Mouse (Mus musculus) forebrain, embryonic 15.5 days (tissue): ENCODE data around the gene Hnrnpul1. TPM values are rescaled to one million over a fixed set of nuclear protein-coding genes. Genes with fewer than 3 reads are reported as not detected.
A peak's percentile ranks its signal among the peaks of the same experiment; 100 is the strongest.
"Not testable (repeated sequence)": the region's sequence is repeated elsewhere in the genome, so short reads cannot be mapped to it uniquely, and the experiment has no call there.

ENCODE experiments used
- ATAC-seq: fragments of 200-750 bp; cut with Nextera tagmentation; replicated peaks from 2 replicates; pipeline ENCODE4 v1.8.0; 2017; ENCODE audit warnings: mild to moderate bottlenecking, moderate TSS enrichment, moderate library complexity
- H3K27ac ChIP-seq: fragments of 300-500 bp; sonication (generic); replicated peaks from 2 replicates; pipeline ENCODE4 v1.5.1; 2015; ENCODE audit warnings: mild to moderate bottlenecking, inconsistent platforms
- H3K27me3 ChIP-seq: fragments of 300-500 bp; sonication (generic); 2 replicates; pipeline ENCODE4 v1.6.1; 2015; ENCODE audit warnings: inconsistent platforms
- H3K36me3 ChIP-seq: fragments of 300-500 bp; sonication (generic); 2 replicates; pipeline ENCODE4 v1.6.1; 2015; ENCODE audit warnings: mild to moderate bottlenecking, inconsistent platforms
- H3K4me1 ChIP-seq: fragments of 300-500 bp; sonication (generic); 2 replicates; pipeline ENCODE4 v1.6.1; 2015; ENCODE audit warnings: inconsistent platforms
- H3K4me2 ChIP-seq: fragments of 300-500 bp; sonication (generic); replicated peaks from 2 replicates; pipeline ENCODE4 v1.6.1; 2015; ENCODE audit warnings: mild to moderate bottlenecking, inconsistent platforms
- H3K4me3 ChIP-seq: fragments of 300-500 bp; sonication (generic); 2 replicates; pipeline ENCODE4 v1.5.1; 2015; ENCODE audit warnings: mild to moderate bottlenecking, inconsistent platforms
- H3K9ac ChIP-seq: fragments of 300-500 bp; sonication (generic); replicated peaks from 2 replicates; pipeline ENCODE4 v1.6.1; 2015; ENCODE audit warnings: mild to moderate bottlenecking, inconsistent platforms
- H3K9me3 ChIP-seq: fragments of 300-500 bp; sonication (generic); 2 replicates; pipeline ENCODE4 v1.6.1; 2016; ENCODE audit warnings: inconsistent platforms
- WGBS: fragments of 180-500 bp; shearing (Covaris S2); methylation state at CpG from one replicate; pipeline ENCODE4 v1.1.7; 2015; ENCODE audit warnings: mixed read lengths; 5-methylcytosine and 5-hydroxymethylcytosine counted together
- polyA plus RNA-seq: library from polyadenylated mRNA; unstranded; fragments of >200 nt; fragmentation: Nextera tagmentation; extraction: Ambion mirVana; gene quantifications from 2 replicates; pipeline ENCODE4 v1.2.1, GENCODE M21; 2015

The Hnrnpul1 gene
- 51.8 and 53.5 TPM in 2 replicates for polyA plus RNA-seq

DNA sequence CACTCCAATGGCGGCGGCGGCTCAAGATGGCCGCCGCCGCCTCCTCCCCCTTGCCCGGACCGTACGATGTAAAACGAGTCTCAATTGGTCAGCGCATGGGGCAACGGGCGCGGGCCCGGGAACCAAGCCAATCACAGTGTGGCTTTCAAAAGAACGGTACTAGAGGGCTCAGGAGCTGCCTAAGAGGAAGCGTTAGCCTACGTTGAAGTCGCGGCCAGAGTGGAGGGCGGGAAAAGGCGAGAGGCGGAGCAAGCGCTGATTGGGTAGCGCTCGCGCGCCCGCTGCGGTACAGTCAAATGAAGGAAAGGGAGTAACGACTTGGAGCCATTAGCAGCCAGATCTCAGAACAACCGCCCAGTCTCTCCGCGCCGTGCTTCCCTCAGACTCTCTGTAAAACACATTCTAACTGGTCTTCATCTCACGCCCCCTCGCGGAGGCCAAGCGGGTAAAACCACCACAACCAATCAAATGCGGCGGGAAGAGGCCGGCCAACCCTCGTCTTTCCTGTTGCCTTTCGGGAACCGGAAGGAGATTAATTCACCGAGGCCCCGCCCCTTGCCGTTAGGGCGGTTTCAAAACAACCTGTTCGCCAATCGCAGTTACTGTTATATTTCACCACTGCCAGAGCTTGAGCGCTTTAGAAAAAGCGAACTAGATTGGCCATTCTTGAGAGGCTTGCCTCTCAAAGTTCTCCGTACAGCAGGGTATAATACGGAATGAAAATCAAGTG, at the start of gene Hnrnpul1:
Hnrnpul1 (minus strand) TSS at position 20 of the 730 bp plus-strand sequence.
- H3K4me1 ChIP-seq = peaks cover 24% of the 10 kb centered on the region
- peak within 1 kb of the TSS; percentile 85 for H3K4me3 ChIP-seq
- H3K36me3 ChIP-seq = peaks cover 14% of the 10 kb centered on the region
- H3K4me2 ChIP-seq = peak within 1 kb of the TSS; percentile 93
- H3K9me3 ChIP-seq = no peaks in the 10 kb centered on the region
- no peaks in the 10 kb centered on the region for H3K27me3 ChIP-seq
- ATAC-seq = peak; percentile 95
- under 1% methylated on average over 54 of the region's 55 CpGs for WGBS
- peak within 1 kb of the TSS; percentile 98 for H3K27ac ChIP-seq
- H3K9ac ChIP-seq = peak within 1 kb of the TSS; percentile 94

- ATAC-seq = no peak
- H3K36me3 ChIP-seq = no peaks in the 10 kb centered on the region
- no peak overlapping the region for H3K9ac ChIP-seq
- peaks cover 5% of the 10 kb centered on the region for H3K4me1 ChIP-seq
- H3K4me2 ChIP-seq = no peak overlapping the region
- 86% methylated on average over 13 of the region's 13 CpGs for WGBS
- H3K27ac ChIP-seq = no peak overlapping the region
- H3K9me3 ChIP-seq = no peaks in the 10 kb centered on the region
- H3K27me3 ChIP-seq = no peaks in the 10 kb centered on the region
- H3K4me3 ChIP-seq = no peak overlapping the region
Observed at GRCm38 (mm10) chr7:25803460-25803859, 48.9 kb upstream of the Hnrnpul1 start.

- Histone ChIP-seq H3K4me1 (peaks cover 5% of the 10 kb centered on the region), H3K9ac (no peak overlapping the region), H3K27me3 (no peaks in the 10 kb centered on the region), H3K27ac (no peak overlapping the region), H3K4me2 (no peak overlapping the region), H3K9me3 (no peaks in the 10 kb centered on the region), H3K4me3 (no peak overlapping the region), H3K36me3 (no peaks in the 10 kb centered on the region)
- no peak for ATAC-seq
- WGBS = 33% methylated on average over 24 of the region's 24 CpGs
Observed at GRCm38 (mm10) chr7:25802241-25803125, 47.9 kb upstream of the Hnrnpul1 start.

DNA sequence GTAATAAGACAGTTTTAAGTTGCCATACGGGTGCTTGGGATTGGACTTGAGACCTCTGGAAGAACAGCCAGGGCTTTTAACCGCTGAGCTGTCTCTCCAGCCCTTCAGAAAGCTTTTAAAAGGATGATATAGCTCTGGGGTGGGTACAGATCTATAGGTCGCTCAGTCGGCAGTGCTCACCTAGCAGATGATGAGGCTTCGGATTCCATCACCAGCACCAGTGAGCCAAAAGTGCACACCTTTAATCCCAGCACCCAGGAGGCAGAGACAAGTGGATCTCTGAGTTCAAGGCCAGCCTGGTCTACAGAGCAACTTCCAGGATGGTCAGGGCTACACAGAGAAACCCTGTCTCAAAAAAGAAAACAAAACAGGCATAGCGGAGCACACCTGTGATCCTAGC, 46.5 kb upstream of the Hnrnpul1 start:
- Histone ChIP-seq H3K4me2 (no peak overlapping the region), H3K27me3 (no peaks in the 10 kb centered on the region), H3K9ac (no peak overlapping the region), H3K4me1 (peaks cover 5% of the 10 kb centered on the region), H3K27ac (no peak overlapping the region), H3K9me3 (no peaks in the 10 kb centered on the region), H3K4me3 (no peak overlapping the region), H3K36me3 (no peaks in the 10 kb centered on the region)
- no peak for ATAC-seq
- 92% methylated on average over 6 of the region's 6 CpGs for WGBS

GRCm38 (mm10) chr7:25799369-25799768, 44.8 kb upstream of the Hnrnpul1 start:
- Histone ChIP-seq H3K4me3 (no peak overlapping the region), H3K27ac (no peak overlapping the region), H3K9me3 (no peaks in the 10 kb centered on the region), H3K36me3 (no peaks in the 10 kb centered on the region), H3K4me2 (no peak overlapping the region), H3K27me3 (no peaks in the 10 kb centered on the region), H3K9ac (no peak overlapping the region), H3K4me1 (no peaks in the 10 kb centered on the region)
- WGBS = 87% methylated on average over 1 of the region's 1 CpGs
- ATAC-seq = no peak

- H3K4me1 ChIP-seq = no peaks in the 10 kb centered on the region
- no peaks in the 10 kb centered on the region for H3K27me3 ChIP-seq
- no peak overlapping the region for H3K27ac ChIP-seq
- H3K9ac ChIP-seq = no peak overlapping the region
- ATAC-seq = no peak
- WGBS = 82% methylated on average over 2 of the region's 2 CpGs
- no peak overlapping the region for H3K4me3 ChIP-seq
- H3K36me3 ChIP-seq = no peaks in the 10 kb centered on the region
- no peaks in the 10 kb centered on the region for H3K9me3 ChIP-seq
- H3K4me2 ChIP-seq = no peak overlapping the region
Observed at GRCm38 (mm10) chr7:25798540-25798939, 44.0 kb upstream of the Hnrnpul1 start.

DNA sequence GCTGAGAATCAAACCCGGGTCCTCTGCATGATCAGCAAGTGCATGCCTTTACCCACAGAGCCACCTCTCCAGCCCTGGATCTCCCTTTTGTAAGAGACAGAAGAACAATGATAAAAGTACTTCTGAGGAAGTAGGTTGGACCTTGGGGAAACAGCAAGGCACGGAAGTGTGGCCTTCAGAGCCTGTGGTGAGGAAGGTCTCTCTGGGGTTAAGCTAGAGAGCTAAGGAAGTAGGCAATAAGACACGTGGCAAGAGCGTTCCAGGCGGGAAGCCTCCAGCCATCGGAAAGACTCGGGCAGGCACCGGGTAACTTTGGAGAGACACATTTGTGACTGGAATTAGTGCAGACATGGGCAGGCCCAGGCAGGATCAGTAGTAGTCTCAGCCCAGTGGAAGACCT, 40.2 kb upstream of the Hnrnpul1 start:
- 85% methylated on average over 8 of the region's 8 CpGs for WGBS
- no peaks in the 10 kb centered on the region for H3K27me3 ChIP-seq
- H3K4me2 ChIP-seq = no peak overlapping the region
- ATAC-seq = no peak
- H3K36me3 ChIP-seq = no peaks in the 10 kb centered on the region
- no peaks in the 10 kb centered on the region for H3K9me3 ChIP-seq
- no peaks in the 10 kb centered on the region for H3K4me1 ChIP-seq
- H3K4me3 ChIP-seq = no peak overlapping the region
- H3K27ac ChIP-seq = no peak overlapping the region
- no peak overlapping the region for H3K9ac ChIP-seq

DNA sequence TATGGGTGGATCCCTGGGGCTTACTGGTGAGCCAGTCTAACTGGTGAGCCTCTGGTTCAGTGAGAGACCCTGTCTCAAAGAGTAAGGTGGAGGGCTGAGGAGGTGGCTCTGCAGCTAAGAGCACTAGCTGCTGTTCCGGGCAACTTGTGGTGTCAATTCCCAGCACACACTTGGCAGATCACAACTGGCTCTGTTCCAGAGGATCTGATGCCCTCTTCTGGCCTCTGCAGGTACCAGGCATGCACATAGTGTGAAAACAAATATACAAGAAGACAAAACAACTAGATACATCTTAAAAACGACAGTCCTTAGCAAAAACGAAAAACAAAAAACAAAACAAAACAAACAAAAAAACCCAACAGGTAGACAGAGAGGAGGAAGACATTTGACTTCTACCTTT, 39.1 kb upstream of the Hnrnpul1 start:
- no peak overlapping the region for H3K9ac ChIP-seq
- no peaks in the 10 kb centered on the region for H3K36me3 ChIP-seq
- H3K4me3 ChIP-seq = no peak overlapping the region
- ATAC-seq = no peak
- no peaks in the 10 kb centered on the region for H3K9me3 ChIP-seq
- H3K4me2 ChIP-seq = no peak overlapping the region
- H3K27me3 ChIP-seq = no peaks in the 10 kb centered on the region
- peaks cover 2% of the 10 kb centered on the region for H3K4me1 ChIP-seq
- H3K27ac ChIP-seq = no peak overlapping the region
- WGBS = 55% methylated on average over 3 of the region's 3 CpGs

DNA sequence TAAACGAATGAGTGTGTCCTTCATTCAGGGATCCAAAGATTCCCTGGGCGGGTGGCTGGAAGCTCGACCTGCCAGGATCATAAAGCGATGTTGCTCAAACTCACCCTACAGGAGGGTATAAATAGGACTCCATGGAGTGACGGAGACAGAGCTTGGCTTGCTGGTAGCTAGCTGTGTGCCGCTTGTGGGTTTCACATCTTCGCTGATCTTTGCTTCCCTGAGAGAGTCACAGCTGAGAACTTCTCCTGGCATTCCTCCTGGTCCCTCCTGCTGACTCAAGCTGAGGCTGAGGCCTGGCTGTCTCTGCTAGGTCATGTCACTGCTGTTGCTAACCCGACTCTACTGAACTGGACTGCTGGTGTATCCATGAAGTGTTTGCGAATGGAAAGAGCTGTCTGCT, 38.4 kb upstream of the Hnrnpul1 start:
- H3K4me3 ChIP-seq, H3K27ac ChIP-seq, H3K4me2 ChIP-seq, H3K27me3 ChIP-seq, H3K4me1 ChIP-seq, H3K9me3 ChIP-seq, H3K36me3 ChIP-seq, H3K9ac ChIP-seq, ATAC-seq: not testable (repeated sequence)
- WGBS = 80% methylated on average over 9 of the region's 9 CpGs

DNA sequence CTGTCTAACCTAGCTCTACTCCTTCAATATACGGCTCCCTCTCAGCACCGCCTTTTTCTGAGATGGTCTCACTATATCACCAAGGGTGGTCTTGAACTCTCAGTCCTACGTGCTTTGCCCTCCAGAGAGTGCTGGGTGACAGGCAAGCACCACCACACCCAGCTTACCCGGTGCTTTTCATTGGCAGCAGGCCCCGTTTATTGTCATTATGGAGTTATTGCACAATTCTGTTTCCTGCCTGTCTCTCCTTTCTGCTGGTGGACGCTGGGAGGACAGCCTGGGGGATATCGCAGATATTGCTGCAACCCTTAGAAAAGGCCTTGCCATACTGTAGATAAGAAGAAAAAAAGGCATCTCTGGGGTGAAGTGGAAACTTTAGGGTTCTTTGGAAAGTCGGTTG, 36.1 kb upstream of the Hnrnpul1 start:
- Histone ChIP-seq H3K4me2 (no peak overlapping the region), H3K27ac (no peak overlapping the region), H3K4me3 (no peak overlapping the region), H3K9me3 (no peaks in the 10 kb centered on the region), H3K27me3 (no peaks in the 10 kb centered on the region), H3K36me3 (no peaks in the 10 kb centered on the region), H3K9ac (no peak overlapping the region), H3K4me1 (peaks cover 15% of the 10 kb centered on the region)
- no peak for ATAC-seq
- 80% methylated on average over 8 of the region's 8 CpGs for WGBS

DNA sequence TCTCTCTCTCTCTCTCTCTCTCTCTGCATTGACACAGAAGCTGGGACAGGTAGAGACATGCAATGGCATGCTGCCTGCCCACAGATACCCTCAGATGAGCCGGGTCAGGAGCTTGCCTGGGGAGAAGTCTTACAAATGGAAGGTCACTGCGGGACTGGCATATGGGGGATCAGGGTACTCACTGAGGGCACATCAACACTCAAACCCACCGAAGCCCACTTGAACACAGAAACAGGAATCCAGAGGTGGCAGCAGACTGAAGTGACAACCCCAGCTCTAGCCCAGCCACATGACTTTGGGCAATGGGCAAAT, 34.5 kb upstream of the Hnrnpul1 start:
- Histone ChIP-seq H3K9ac (no peak overlapping the region), H3K27ac (no peak overlapping the region), H3K4me3 (no peak overlapping the region), H3K4me1 (peaks cover 15% of the 10 kb centered on the region), H3K9me3 (no peaks in the 10 kb centered on the region), H3K36me3 (no peaks in the 10 kb centered on the region), H3K27me3 (no peaks in the 10 kb centered on the region), H3K4me2 (peak overlapping the region; percentile 81)
- WGBS = 26% methylated on average over 3 of the region's 3 CpGs
- ATAC-seq = no peak; the same call in 1 of the 2 replicates

GRCm38 (mm10) chr7:25788220-25789128, 33.9 kb upstream of the Hnrnpul1 start, which contains the start of gene Axl:
Axl (minus strand) TSS chr7:25788705.
- Histone ChIP-seq H3K27ac (peak within 1 kb of the TSS; percentile 36), H3K4me2 (peak within 1 kb of the TSS; percentile 81), H3K36me3 (no peaks in the 10 kb centered on the region), H3K9ac (peak within 1 kb of the TSS; percentile 48), H3K27me3 (no peaks in the 10 kb centered on the region), H3K4me1 (peaks cover 15% of the 10 kb centered on the region), H3K4me3 (peak within 1 kb of the TSS; percentile 45), H3K9me3 (no peaks in the 10 kb centered on the region)
- peak; percentile 86 for ATAC-seq
- WGBS = under 1% methylated on average over 30 of the region's 30 CpGs
